Mouse (Mus musculus): Measurements from ENCODE around the gene Tmem251. TPM values are rescaled to one million over a fixed set of nuclear protein-coding genes. Genes with fewer than 3 reads are reported as not detected.

The Tmem251 gene
- polyA plus RNA-seq, 2 experiments, result 2.0 to 6.7 TPM

DNA sequence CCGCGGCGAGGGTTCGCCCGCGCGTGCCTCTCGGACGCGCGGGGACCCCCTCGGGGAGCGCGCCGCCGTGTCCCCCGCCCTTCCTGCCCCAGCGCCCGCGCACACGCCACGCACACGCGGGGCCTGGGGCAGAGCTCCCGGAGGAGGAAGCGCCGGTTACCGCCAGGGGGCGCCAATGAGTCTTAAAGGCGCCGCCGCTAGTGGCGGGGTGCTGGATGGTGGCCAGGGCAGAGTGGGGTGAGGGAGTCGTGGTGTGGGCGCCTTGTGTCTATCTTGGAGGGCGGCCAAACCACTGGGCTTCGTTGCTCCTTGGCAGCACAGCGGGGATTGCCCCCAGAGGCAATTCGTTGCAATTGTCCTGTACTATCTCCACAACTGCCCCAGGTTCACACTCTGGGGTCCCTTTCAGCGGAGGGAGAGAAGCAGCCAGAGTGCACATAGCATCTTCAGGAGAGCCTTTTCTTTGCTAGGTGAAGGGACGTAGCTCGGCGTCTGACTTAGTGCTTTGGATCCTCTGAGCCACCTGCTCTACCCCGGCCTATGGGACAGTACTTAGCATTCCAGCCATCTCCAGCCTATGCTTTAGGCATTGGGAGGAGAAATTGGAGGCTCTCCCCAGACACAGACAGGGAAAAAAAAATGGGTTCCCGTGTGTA is 38.2 kb upstream of the Tmem251 start:
- Histone ChIP-seq H3K4me2 (ENCODE audit: low read depth) (peak overlapping the region; percentile 94), H3K27ac (peak overlapping the region; percentile 44; the same call in 1 of the 2 replicates), H3K9me3 (ENCODE audit: control insufficient read depth, low read length) (no peaks in the 10 kb centered on the region), H3K4me1 (replicated peaks; ENCODE audit: control insufficient read depth in 2 of 2, insufficient read depth in 2 of 2, low read length in 1 of 2) (peaks cover 0 to 15% of the 10 kb centered on the region in 2 experiments; a peak in 3 of 4 replicates), H3K36me3 (replicated peaks; ENCODE audit: control insufficient read depth, insufficient read depth, low read depth) (no peaks in the 10 kb centered on the region), H3K27me3 (ENCODE audit: control insufficient read depth, insufficient read depth, low read length) (no peaks in the 10 kb centered on the region; the same call in 1 of the 2 replicates), H3K9ac (replicated peaks) (peak overlapping the region; percentile 74), H3K4me3 (ENCODE audit: insufficient read depth in 1 of 2, low read depth in 2 of 2, low read length in 2 of 2) (peak overlapping the region; percentile 58 to 78)
- DNase-seq (ENCODE audit: low read depth in 3 of 3, low spot score in 3 of 3), result peak; percentile 46 to 56 (median 55)
- TF ChIP-seq EP300 (IDR thresholded peaks at IDR 0.05; ENCODE audit: low read depth), result no peak
- TF ChIP-seq CTCF (IDR thresholded peaks at IDR 0.05; ENCODE audit: low read depth), result peak; percentile 89
- ATAC-seq (ENCODE audit: insufficient read depth), result peak; percentile 80
- WGBS (ENCODE audit: insufficient replicate concordance), result 3% methylated on average over 44 of the region's 45 CpGs

DNA sequence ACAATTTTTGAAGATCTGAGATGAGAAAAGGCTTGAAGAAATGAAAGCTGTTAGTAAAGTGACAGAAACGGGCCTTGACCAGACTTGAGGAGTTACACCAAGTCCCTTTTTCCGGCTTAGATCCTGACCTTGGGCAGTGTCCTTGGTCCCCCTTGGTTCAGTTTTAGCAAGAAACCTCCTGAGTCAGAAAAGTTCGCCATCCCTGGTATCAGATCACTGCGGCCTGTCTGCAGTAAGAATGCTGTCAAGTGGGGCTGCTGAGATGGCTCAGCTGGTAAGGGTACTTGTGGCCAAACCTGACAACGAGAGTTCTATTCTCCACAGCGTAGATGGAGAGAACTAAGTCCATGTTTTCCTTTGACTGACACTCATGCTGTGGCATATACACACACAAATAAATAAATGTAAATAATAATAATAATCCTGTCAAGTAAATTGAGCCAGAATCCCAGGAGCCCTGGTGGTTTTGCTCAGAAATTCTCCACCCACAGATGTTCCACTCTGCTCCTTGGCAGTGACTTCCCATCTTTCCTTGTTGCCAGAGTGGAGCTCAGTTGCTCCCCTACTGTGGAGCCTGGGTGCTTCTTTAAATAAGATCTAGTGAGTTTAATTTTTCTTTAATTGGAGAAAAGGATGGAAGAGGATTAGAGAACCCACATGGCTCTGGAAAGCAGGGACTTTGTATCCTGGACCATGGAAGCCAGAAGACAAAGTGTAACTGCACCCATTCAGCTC is 37.5 kb upstream of the Tmem251 start:
- Histone ChIP-seq H3K27me3 (ENCODE audit: control insufficient read depth, insufficient read depth, low read length) (no peaks in the 10 kb centered on the region; the same call in 1 of the 2 replicates), H3K27ac (no peak overlapping the region), H3K9ac (replicated peaks) (no peak overlapping the region), H3K4me2 (ENCODE audit: low read depth) (peak overlapping the region; percentile 94), H3K4me3 (ENCODE audit: insufficient read depth in 1 of 2, low read depth in 2 of 2, low read length in 2 of 2) (no peak overlapping the region), H3K36me3 (replicated peaks; ENCODE audit: control insufficient read depth, insufficient read depth, low read depth) (no peaks in the 10 kb centered on the region), H3K9me3 (ENCODE audit: control insufficient read depth, low read length) (no peaks in the 10 kb centered on the region), H3K4me1 (replicated peaks; ENCODE audit: control insufficient read depth in 2 of 2, insufficient read depth in 2 of 2, low read length in 1 of 2) (peaks cover 0 to 15% of the 10 kb centered on the region in 2 experiments; a peak in 3 of 4 replicates)
- DNase-seq (ENCODE audit: low read depth in 3 of 3, low spot score in 3 of 3) (no peak), ATAC-seq (ENCODE audit: insufficient read depth) (no peak)
- no peak for TF ChIP-seq CTCF (IDR thresholded peaks at IDR 0.05; ENCODE audit: low read depth)
- no peak for TF ChIP-seq EP300 (IDR thresholded peaks at IDR 0.05; ENCODE audit: low read depth)
- WGBS (ENCODE audit: insufficient replicate concordance), result 68% methylated on average over 6 of the region's 6 CpGs

DNA sequence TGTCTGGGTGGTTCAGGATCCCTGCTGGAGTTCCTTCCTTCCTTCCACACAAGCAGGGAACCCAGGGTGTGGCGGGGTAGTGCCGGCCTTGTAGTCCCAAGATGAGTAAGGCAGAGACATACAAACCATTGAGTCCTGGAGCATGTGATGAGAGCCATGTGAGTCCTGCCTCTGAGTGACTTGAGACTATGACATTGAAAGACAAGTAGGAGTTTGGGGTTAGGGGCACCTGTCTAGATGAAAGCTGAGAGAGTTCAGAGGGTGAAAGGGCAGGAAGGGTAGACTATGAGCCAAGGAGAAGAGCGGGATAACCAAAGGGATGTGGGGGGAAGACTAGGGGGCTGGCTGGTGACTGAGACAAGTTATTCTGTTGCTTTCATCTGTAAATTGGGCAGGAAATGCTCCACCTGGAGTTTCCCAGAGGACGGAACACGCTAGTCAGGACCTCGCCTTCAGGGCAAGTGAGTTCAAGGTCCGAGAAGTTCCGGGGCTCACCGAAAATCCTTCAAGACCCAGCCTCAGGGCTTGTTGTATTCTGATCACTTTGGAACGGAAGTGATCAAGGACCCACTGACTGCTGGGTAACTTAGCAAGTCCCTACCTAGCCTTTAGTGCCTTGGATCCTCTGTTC is 36.6 kb upstream of the Tmem251 start:
- Histone ChIP-seq H3K27me3 (ENCODE audit: control insufficient read depth, insufficient read depth, low read length) (no peaks in the 10 kb centered on the region; the same call in 1 of the 2 replicates), H3K27ac (no peak overlapping the region), H3K9me3 (ENCODE audit: control insufficient read depth, low read length) (no peaks in the 10 kb centered on the region), H3K9ac (replicated peaks) (no peak overlapping the region), H3K4me3 (ENCODE audit: insufficient read depth in 1 of 2, low read depth in 2 of 2, low read length in 2 of 2) (no peak overlapping the region), H3K36me3 (replicated peaks; ENCODE audit: control insufficient read depth, insufficient read depth, low read depth) (no peaks in the 10 kb centered on the region), H3K4me1 (replicated peaks; ENCODE audit: control insufficient read depth in 2 of 2, insufficient read depth in 2 of 2, low read length in 1 of 2) (peaks cover 0 to 15% of the 10 kb centered on the region in 2 experiments; a peak in 3 of 4 replicates), H3K4me2 (ENCODE audit: low read depth) (no peak overlapping the region)
- no peak for TF ChIP-seq EP300 (IDR thresholded peaks at IDR 0.05; ENCODE audit: low read depth)
- no peak for TF ChIP-seq CTCF (IDR thresholded peaks at IDR 0.05; ENCODE audit: low read depth)
- 69% methylated on average over 10 of the region's 10 CpGs for WGBS (ENCODE audit: insufficient replicate concordance)
- DNase-seq (ENCODE audit: low read depth in 3 of 3, low spot score in 3 of 3) (no peak), ATAC-seq (ENCODE audit: insufficient read depth) (no peak)

DNA sequence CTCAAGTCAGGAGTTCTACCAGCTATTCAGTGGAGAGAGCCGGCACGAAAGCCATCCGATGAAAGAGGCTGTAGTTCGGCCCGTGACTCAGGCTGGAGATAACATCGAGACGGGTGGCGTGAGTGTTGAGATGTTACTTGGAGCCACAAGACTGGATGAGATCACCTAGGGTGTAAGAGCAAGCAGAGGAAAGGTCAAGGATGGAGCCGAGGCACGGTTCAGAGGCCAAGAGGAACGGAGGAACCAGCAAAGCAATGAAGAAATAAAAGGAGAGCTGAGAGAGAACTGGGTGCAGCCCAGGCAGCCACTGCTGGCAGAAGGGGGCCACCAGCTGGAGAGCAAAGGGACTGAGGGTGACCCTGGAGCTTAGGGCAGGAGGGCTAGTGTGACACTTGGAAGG is 35.3 kb upstream of the Tmem251 start:
- no peak overlapping the region for H3K27ac ChIP-seq
- no peaks in the 10 kb centered on the region for H3K36me3 ChIP-seq (replicated peaks; ENCODE audit: control insufficient read depth, insufficient read depth, low read depth)
- no peak overlapping the region for H3K4me2 ChIP-seq (ENCODE audit: low read depth)
- peaks cover 0 to 11% of the 10 kb centered on the region in 2 experiments; a peak in 3 of 4 replicates for H3K4me1 ChIP-seq (replicated peaks; ENCODE audit: control insufficient read depth in 2 of 2, insufficient read depth in 2 of 2, low read length in 1 of 2)
- H3K9ac ChIP-seq (replicated peaks), result no peak overlapping the region
- DNase-seq (ENCODE audit: low read depth in 3 of 3, low spot score in 3 of 3) (no peak), ATAC-seq (ENCODE audit: insufficient read depth) (no peak)
- H3K9me3 ChIP-seq (ENCODE audit: control insufficient read depth, low read length), result no peaks in the 10 kb centered on the region
- TF ChIP-seq CTCF (IDR thresholded peaks at IDR 0.05; ENCODE audit: low read depth) (peak; percentile 41), EP300 (IDR thresholded peaks at IDR 0.05; ENCODE audit: low read depth) (no peak)
- 64% methylated on average over 11 of the region's 11 CpGs for WGBS (ENCODE audit: insufficient replicate concordance)
- no peak overlapping the region for H3K4me3 ChIP-seq (ENCODE audit: insufficient read depth in 1 of 2, low read depth in 2 of 2, low read length in 2 of 2)
- no peaks in the 10 kb centered on the region; the same call in 1 of the 2 replicates for H3K27me3 ChIP-seq (ENCODE audit: control insufficient read depth, insufficient read depth, low read length)
